Mouse (Mus musculus): ENCODE measurements around the gene Crmp1. TPM values are rescaled to one million over a fixed set of nuclear protein-coding genes. Genes with fewer than 3 reads are reported as not detected.

The Crmp1 gene
- polyA plus RNA-seq, 1 experiment = 0.05 TPM

DNA sequence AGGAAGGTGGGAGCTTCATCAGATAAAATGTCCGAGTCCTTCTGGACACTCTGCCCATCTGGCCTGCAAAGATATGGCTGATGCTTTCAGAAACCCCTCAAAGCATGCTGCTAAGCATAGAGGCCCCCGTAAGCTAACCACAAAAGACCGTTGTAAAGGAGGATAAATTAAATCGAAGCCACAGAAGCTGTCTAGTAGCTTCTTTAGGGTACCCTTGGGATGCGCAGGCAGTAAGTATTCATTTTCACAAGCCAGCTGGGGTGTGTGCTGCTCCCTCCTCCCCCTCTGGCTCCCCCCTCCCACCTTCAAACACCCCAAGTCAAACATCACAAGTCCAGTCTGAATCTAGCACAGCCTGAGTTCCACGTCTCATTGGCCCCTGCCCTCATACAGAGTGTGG is 27.1 kb upstream of the Crmp1 start:
- Histone ChIP-seq H3ac (ENCODE audit: control insufficient read depth, insufficient read length, low read depth) (no peak overlapping the region), H3K79me3 (ENCODE audit: low read depth) (no peaks in the 10 kb centered on the region), H3K4me3 (ENCODE audit: insufficient read depth, poor library complexity, severe bottlenecking) (no peak overlapping the region), H3K27me3 (ENCODE audit: control insufficient read depth, insufficient read depth, insufficient read length) (peaks cover 19% of the 10 kb centered on the region), H3K36me3 (ENCODE audit: control insufficient read depth, insufficient read depth) (no peaks in the 10 kb centered on the region), H3K79me2 (ENCODE audit: control insufficient read depth, insufficient read depth) (no peaks in the 10 kb centered on the region)
- no peak for TF ChIP-seq USF1 (IDR thresholded peaks at IDR 0.05; ENCODE audit: low read depth)
- TF ChIP-seq MYOG (IDR thresholded peaks at IDR 0.05; ENCODE audit: control insufficient read depth, extremely low read depth, insufficient read length) = no peak
- no peak for TF ChIP-seq FOSL1 (IDR thresholded peaks at IDR 0.05; ENCODE audit: insufficient read depth, low read length, poor library complexity, severe bottlenecking)
- TF ChIP-seq MYOD1 (IDR thresholded peaks at IDR 0.05; ENCODE audit: control insufficient read depth, insufficient read length, low read depth) = no peak
- no peak for TF ChIP-seq CTCF (IDR thresholded peaks at IDR 0.05; ENCODE audit: control insufficient read depth, insufficient read depth, insufficient read length)
- no peak for TF ChIP-seq MAX (IDR thresholded peaks at IDR 0.05)

DNA sequence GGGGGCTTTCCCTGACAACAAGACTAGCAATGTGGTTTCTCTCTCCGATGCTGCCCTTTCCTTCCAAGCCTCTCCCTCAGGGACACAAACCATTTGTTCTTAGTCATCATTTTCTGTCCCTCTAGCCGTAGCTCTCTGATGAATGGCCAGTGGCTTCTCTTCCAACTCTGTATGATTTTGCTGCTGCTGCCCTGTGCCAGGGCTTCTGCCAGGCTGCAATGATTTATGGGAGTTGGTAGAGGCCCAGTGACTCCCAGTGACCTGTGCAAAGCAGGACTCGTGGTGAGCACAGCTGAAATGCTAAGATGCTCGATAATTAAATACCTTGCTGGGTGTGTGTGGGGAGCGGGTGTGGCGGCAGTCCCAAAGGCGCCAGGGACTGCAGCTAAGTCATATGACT is 26.5 kb upstream of the Crmp1 start:
- Histone ChIP-seq H3K36me3 (ENCODE audit: control insufficient read depth, insufficient read depth) (no peaks in the 10 kb centered on the region), H3K27me3 (ENCODE audit: control insufficient read depth, insufficient read depth, insufficient read length) (peaks cover 16% of the 10 kb centered on the region), H3K79me3 (ENCODE audit: low read depth) (no peaks in the 10 kb centered on the region), H3K4me3 (ENCODE audit: insufficient read depth, poor library complexity, severe bottlenecking) (no peak overlapping the region), H3K79me2 (ENCODE audit: control insufficient read depth, insufficient read depth) (no peaks in the 10 kb centered on the region), H3ac (ENCODE audit: control insufficient read depth, insufficient read length, low read depth) (no peak overlapping the region)
- no peak for TF ChIP-seq FOSL1 (IDR thresholded peaks at IDR 0.05; ENCODE audit: insufficient read depth, low read length, poor library complexity, severe bottlenecking)
- TF ChIP-seq MYOD1 (IDR thresholded peaks at IDR 0.05; ENCODE audit: control insufficient read depth, insufficient read length, low read depth) = no peak
- no peak for TF ChIP-seq USF1 (IDR thresholded peaks at IDR 0.05; ENCODE audit: low read depth)
- TF ChIP-seq MAX (IDR thresholded peaks at IDR 0.05) = no peak
- no peak for TF ChIP-seq CEBPB (IDR thresholded peaks at IDR 0.05; ENCODE audit: low read depth)
- no peak for TF ChIP-seq MYOG (IDR thresholded peaks at IDR 0.05; ENCODE audit: control insufficient read depth, extremely low read depth, insufficient read length)
- TF ChIP-seq CTCF (IDR thresholded peaks at IDR 0.05; ENCODE audit: control insufficient read depth, insufficient read depth, insufficient read length) = no peak

DNA sequence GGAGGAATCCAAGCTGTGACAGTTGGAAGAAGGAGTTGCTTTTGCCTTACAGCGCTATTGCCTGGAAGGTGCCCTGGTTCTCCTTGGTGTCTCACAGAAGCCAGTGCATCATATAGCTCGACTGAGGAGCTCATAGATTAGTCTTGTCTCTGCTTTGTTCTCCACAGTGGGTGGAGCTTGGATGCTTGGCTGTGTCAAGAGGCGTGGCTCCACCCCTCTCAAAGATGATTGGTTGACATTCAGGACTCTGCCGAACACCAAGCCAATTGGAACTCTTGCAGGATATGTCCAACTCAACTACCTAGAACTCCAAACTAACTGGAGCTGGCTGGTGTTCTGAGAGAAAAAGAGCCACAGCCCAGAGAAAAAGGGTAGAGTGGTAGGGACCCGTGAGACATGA is 22.1 kb upstream of the Crmp1 start:
- H3K27me3 ChIP-seq (ENCODE audit: control insufficient read depth, insufficient read depth, insufficient read length) = peaks cover 17% of the 10 kb centered on the region

DNA sequence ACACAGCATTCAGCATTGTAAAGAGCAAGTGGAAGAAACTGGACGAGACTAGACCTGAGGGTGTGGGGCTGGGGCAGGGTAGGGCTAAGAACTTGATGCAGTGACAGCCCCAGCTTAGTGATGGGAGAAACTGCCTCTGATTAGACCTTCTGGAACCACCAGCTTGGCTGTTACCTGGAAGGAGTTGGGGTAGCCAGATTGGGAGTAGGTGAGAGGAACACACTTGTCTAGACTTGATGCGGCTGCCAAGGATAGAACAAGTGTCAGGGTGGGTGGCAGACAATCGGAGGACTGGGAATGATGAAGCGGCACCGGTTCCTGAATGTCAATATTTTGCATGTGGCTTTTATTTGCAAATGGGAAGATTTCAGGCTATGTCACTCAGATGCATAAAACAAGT is 21.2 kb upstream of the Crmp1 start:
- no peak overlapping the region for H3K4me3 ChIP-seq (ENCODE audit: insufficient read depth, poor library complexity, severe bottlenecking)
- no peaks in the 10 kb centered on the region for H3K79me2 ChIP-seq (ENCODE audit: control insufficient read depth, insufficient read depth)
- H3K79me3 ChIP-seq (ENCODE audit: low read depth) = no peaks in the 10 kb centered on the region
- peaks cover 17% of the 10 kb centered on the region for H3K27me3 ChIP-seq (ENCODE audit: control insufficient read depth, insufficient read depth, insufficient read length)
- no peak overlapping the region for H3ac ChIP-seq (ENCODE audit: control insufficient read depth, insufficient read length, low read depth)
- H3K36me3 ChIP-seq (ENCODE audit: control insufficient read depth, insufficient read depth) = no peaks in the 10 kb centered on the region
- no peak for TF ChIP-seq CTCF (IDR thresholded peaks at IDR 0.05; ENCODE audit: control insufficient read depth, insufficient read depth, insufficient read length)
- TF ChIP-seq MYOG (IDR thresholded peaks at IDR 0.05; ENCODE audit: control insufficient read depth, extremely low read depth, insufficient read length) = no peak
- TF ChIP-seq FOSL1 (IDR thresholded peaks at IDR 0.05; ENCODE audit: insufficient read depth, low read length, poor library complexity, severe bottlenecking) = no peak
- TF ChIP-seq MYOD1 (IDR thresholded peaks at IDR 0.05; ENCODE audit: control insufficient read depth, insufficient read length, low read depth) = no peak

More for the DNA sequence above, 22.1 kb upstream of the Crmp1 start:
- no peak overlapping the region for H3K4me3 ChIP-seq (ENCODE audit: insufficient read depth, poor library complexity, severe bottlenecking)
- TF ChIP-seq MAX (IDR thresholded peaks at IDR 0.05) (no peak), MYOG (IDR thresholded peaks at IDR 0.05; ENCODE audit: control insufficient read depth, extremely low read depth, insufficient read length) (no peak), CTCF (IDR thresholded peaks at IDR 0.05; ENCODE audit: control insufficient read depth, insufficient read depth, insufficient read length) (no peak), USF1 (IDR thresholded peaks at IDR 0.05; ENCODE audit: low read depth) (no peak), FOSL1 (IDR thresholded peaks at IDR 0.05; ENCODE audit: insufficient read depth, low read length, poor library complexity, severe bottlenecking) (no peak), CEBPB (IDR thresholded peaks at IDR 0.05; ENCODE audit: low read depth) (no peak), MYOD1 (IDR thresholded peaks at IDR 0.05; ENCODE audit: control insufficient read depth, insufficient read length, low read depth) (no peak)
- H3K79me3 ChIP-seq (ENCODE audit: low read depth) = no peaks in the 10 kb centered on the region
- no peak overlapping the region for H3ac ChIP-seq (ENCODE audit: control insufficient read depth, insufficient read length, low read depth)
- H3K79me2 ChIP-seq (ENCODE audit: control insufficient read depth, insufficient read depth) = no peaks in the 10 kb centered on the region
- no peaks in the 10 kb centered on the region for H3K36me3 ChIP-seq (ENCODE audit: control insufficient read depth, insufficient read depth)

DNA sequence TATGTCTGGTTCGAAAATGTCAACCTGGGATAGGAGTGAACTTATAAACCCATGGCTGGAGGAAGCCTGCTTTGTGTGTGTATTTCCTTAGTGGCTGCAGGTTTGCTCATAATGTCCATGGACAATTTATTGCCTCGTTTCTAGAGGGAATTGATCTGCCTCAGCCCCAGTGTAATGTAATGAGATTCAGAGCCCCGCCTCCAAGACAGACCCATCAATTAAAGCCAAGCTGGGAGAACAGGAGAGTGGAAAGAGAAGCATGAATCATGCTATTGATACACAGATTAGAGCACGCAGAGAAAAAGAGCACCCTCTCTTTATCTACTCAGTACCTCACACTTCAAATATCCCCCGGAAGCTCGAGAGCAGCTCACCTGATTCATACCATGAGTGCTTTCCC is 20.2 kb upstream of the Crmp1 start:
- Histone ChIP-seq H3K79me3 (ENCODE audit: low read depth) (no peaks in the 10 kb centered on the region), H3K4me3 (ENCODE audit: insufficient read depth, poor library complexity, severe bottlenecking) (no peak overlapping the region), H3K36me3 (ENCODE audit: control insufficient read depth, insufficient read depth) (no peaks in the 10 kb centered on the region), H3ac (ENCODE audit: control insufficient read depth, insufficient read length, low read depth) (no peak overlapping the region), H3K79me2 (ENCODE audit: control insufficient read depth, insufficient read depth) (no peaks in the 10 kb centered on the region), H3K27me3 (ENCODE audit: control insufficient read depth, insufficient read depth, insufficient read length) (peaks cover 17% of the 10 kb centered on the region)
- no peak for TF ChIP-seq CEBPB (IDR thresholded peaks at IDR 0.05; ENCODE audit: low read depth)
- TF ChIP-seq MAX (IDR thresholded peaks at IDR 0.05) = no peak
- no peak for TF ChIP-seq USF1 (IDR thresholded peaks at IDR 0.05; ENCODE audit: low read depth)
- no peak for TF ChIP-seq FOSL1 (IDR thresholded peaks at IDR 0.05; ENCODE audit: insufficient read depth, low read length, poor library complexity, severe bottlenecking)
- no peak for TF ChIP-seq CTCF (IDR thresholded peaks at IDR 0.05; ENCODE audit: control insufficient read depth, insufficient read depth, insufficient read length)
- TF ChIP-seq MYOD1 (IDR thresholded peaks at IDR 0.05; ENCODE audit: control insufficient read depth, insufficient read length, low read depth) = no peak
- TF ChIP-seq MYOG (IDR thresholded peaks at IDR 0.05; ENCODE audit: control insufficient read depth, extremely low read depth, insufficient read length) = no peak

DNA sequence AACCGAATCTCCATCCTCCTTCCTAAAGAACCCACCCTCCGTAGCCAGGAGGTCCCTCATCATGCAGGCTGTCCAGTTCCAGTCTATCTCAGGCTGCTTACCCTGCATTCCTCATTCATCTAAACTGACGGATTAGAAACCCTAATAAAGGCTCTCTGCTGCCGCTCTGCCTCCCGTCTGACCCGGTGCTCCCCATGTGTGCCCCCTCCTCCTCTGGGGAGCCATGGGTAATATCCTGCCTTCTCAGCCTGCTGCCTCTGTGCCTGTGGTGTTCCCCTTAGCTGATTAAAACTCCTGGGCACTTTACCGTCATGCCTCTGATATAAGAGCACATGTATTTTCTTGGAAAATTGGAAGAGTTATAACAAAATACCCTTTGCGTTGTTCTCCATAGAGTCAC is 19.4 kb upstream of the Crmp1 start:
- no peak for TF ChIP-seq CTCF (IDR thresholded peaks at IDR 0.05; ENCODE audit: control insufficient read depth, insufficient read depth, insufficient read length)
- TF ChIP-seq FOSL1 (IDR thresholded peaks at IDR 0.05; ENCODE audit: insufficient read depth, low read length, poor library complexity, severe bottlenecking) = no peak
- no peak for TF ChIP-seq MAX (IDR thresholded peaks at IDR 0.05)
- no peak for TF ChIP-seq MYOG (IDR thresholded peaks at IDR 0.05; ENCODE audit: control insufficient read depth, extremely low read depth, insufficient read length)
- TF ChIP-seq CEBPB (IDR thresholded peaks at IDR 0.05; ENCODE audit: low read depth) = no peak
- TF ChIP-seq MYOD1 (IDR thresholded peaks at IDR 0.05; ENCODE audit: control insufficient read depth, insufficient read length, low read depth) = no peak
- TF ChIP-seq USF1 (IDR thresholded peaks at IDR 0.05; ENCODE audit: low read depth) = no peak
- H3K79me3 ChIP-seq (ENCODE audit: low read depth) = no peaks in the 10 kb centered on the region
- H3K27me3 ChIP-seq (ENCODE audit: control insufficient read depth, insufficient read depth, insufficient read length) = peaks cover 17% of the 10 kb centered on the region
- no peak overlapping the region for H3ac ChIP-seq (ENCODE audit: control insufficient read depth, insufficient read length, low read depth)
- no peak overlapping the region for H3K4me3 ChIP-seq (ENCODE audit: insufficient read depth, poor library complexity, severe bottlenecking)
- no peaks in the 10 kb centered on the region for H3K79me2 ChIP-seq (ENCODE audit: control insufficient read depth, insufficient read depth)
- no peaks in the 10 kb centered on the region for H3K36me3 ChIP-seq (ENCODE audit: control insufficient read depth, insufficient read depth)
